Mouse (Mus musculus): ENCODE data around the gene Spx. TPM values are rescaled to one million over a fixed set of nuclear protein-coding genes. Genes with fewer than 3 reads are reported as not detected.

Gene Spx
- 0.11 and 0.34 TPM in 2 replicates for polyA plus RNA-seq (2012; rRNA removed)

DNA sequence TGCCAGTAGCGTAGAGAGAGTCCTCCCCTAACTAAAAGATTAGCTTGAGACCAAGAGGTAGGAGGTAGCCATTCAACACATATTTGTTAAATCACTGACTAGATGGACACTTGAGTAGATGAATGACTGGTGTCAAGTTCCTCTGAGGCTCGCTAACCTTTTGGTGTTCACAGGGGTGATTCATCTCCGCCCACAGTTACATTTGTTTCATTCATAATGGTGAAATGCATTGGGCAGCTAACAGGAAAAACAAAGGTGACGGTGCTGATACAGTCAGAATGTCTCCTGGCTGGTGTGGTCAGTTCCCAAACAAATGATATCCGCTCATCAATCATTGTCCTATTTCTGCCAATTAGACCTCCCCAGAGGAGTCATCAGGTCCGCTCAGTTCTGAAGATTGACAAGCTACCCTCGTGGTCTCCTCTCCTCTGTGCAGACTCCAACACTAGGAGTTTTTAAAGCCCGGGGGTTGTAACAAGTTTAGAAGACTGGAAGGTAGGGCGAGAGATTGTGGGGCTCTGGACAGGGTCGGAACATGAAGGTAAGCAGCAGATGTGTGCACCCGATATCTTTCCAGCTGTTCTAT is at the start of gene Spx:
Spx (plus strand) TSS at position 536 of the 586 bp plus-strand sequence.

DNA sequence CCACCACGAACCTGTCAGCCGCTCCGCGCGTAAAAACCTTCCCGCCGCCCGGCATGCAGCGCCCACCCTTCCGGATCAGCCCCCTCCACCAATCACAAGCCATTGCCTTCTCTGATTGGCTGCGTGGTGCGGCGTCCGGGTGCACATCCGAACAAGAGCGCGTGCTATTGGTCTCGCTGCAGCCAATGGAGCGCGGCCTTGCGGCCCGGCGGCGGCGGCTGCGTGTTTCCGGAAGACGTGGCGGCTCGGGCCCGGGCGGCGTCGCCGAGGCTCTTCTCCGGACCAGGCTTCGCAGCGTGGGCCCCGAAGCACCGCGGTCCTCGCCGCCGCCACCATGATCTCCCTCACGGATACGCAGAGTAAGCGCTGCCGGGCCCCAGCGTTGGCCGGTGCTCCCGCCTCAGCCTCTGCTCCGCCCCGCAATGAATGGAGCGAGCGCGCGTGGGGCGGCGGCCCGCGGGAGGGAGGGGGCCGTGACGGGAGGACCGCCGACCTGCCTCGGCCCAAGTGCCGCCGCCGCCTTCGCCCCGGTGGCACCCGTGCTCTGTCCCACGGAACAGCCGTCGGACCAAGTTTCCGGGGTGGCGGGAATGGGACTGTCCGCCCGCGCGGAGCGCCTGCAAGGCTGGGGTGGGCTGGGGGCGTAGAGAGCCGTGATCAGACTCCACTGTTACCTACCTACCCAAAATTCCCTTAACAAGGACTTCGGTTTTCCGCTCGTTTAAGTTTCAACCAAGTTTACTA is 26.1 kb upstream of the Spx start, which contains the start of the genes Recql and Golt1b:
Recql (minus strand) TSS at position 77 of the 744 bp plus-strand sequence.
Golt1b (plus strand) TSS at position 211 of the 744 bp plus-strand sequence.

Other genes with a start within 250 kb of the Spx start
- not detected in 2 replicates for gene Slco1a6, start 204.9 kb upstream of the Spx start, polyA plus RNA-seq (2012; rRNA removed)
- gene Iapp, start 115.0 kb upstream of the Spx start, polyA plus RNA-seq (2012; rRNA removed): 0.17 and 0.29 TPM in 2 replicates
- gene Slco1a5, start 90.5 kb upstream of the Spx start, polyA plus RNA-seq (2012; rRNA removed): not detected in 2 replicates
- gene Pyroxd1, start 67.8 kb upstream of the Spx start, polyA plus RNA-seq (2012; rRNA removed): 2.1 and 2.6 TPM in 2 replicates
- gene Recql, start 26.4 kb upstream of the Spx start, polyA plus RNA-seq (2012; rRNA removed): 0.30 and 0.81 TPM in 2 replicates
- gene Golt1b, start 26.2 kb upstream of the Spx start, polyA plus RNA-seq (2012; rRNA removed): 1.6 and 2.4 TPM in 2 replicates
- 0.04 TPM in 1 of 2 replicates, not detected in the other for gene Gys2, start 59.7 kb downstream of the Spx start, polyA plus RNA-seq (2012; rRNA removed)
- 85.4 and 92.1 TPM in 2 replicates for gene Ldhb, start 94.5 kb downstream of the Spx start, polyA plus RNA-seq (2012; rRNA removed)
- 6.4 and 7.3 TPM in 2 replicates for gene Kcnj8, start 158.2 kb downstream of the Spx start, polyA plus RNA-seq (2012; rRNA removed)